Mouse (Mus musculus) adrenal gland, adult (tissue): ENCODE measurements around the gene Edem3.
"Not testable (repeated sequence)": the region's sequence is repeated elsewhere in the genome, so short reads cannot be mapped to it uniquely, and the experiment has no call there.

ENCODE experiments used
- DNase-seq, 2 experiments: peaks; one replicate each; pipeline ENCODE4 v3.0.0; 2022 to 2023; ENCODE audit warnings: low spot score in 1 of 2; ENCODE audit not compliant: inconsistent age in 2 of 2

Edem3 gene

GRCm38 (mm10) chr1:151741199-151741621, 14.0 kb upstream of the Edem3 start:
- DNase-seq = no peak

DNA sequence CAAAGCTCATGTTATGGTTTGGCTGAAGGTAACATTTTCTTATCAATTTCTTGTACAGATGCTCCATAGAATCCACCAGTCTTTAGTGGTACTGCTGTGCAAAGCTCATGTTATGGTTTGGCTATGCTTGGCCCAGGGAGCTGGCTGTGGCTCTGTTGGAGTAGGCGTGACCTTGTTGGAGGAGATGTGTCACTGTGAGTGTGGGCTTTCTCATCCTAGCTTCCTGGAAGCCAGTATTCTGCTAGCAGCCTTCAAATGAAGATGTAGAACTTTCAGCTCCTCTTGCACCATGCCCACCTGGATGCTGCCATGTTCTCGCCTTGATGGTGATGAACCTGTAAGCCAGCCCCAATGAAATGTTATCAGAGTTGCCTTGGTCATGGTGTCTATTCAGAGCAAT, 5.3 kb upstream of the Edem3 start:
- DNase-seq = peak in 1 of 2 experiments; percentile 69

DNA sequence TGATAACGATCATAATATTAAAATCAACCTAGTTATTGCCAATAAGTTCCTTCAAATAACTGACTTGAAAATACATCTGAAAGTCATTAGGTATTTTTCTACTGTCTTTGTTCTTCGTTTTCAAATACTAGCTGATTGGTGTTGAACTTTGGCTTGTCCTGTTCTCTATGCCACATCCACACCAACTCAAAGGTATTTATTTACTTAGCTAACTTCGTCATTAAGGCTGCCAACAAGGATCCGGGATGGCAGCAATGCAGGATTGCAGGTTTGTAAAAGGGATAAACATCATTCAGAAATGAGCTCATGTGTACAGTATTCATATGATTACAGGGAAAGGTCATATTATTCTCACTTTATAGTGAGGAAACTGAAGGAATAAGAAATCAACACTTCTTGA, 2.2 kb upstream of the Edem3 start:
- DNase-seq = no peak

- DNase-seq = peak in 1 of 2 experiments; percentile 70
These were observed 1.7 kb upstream of the Edem3 start for GRCm38 (mm10) chr1:151753374-151753929.

DNA sequence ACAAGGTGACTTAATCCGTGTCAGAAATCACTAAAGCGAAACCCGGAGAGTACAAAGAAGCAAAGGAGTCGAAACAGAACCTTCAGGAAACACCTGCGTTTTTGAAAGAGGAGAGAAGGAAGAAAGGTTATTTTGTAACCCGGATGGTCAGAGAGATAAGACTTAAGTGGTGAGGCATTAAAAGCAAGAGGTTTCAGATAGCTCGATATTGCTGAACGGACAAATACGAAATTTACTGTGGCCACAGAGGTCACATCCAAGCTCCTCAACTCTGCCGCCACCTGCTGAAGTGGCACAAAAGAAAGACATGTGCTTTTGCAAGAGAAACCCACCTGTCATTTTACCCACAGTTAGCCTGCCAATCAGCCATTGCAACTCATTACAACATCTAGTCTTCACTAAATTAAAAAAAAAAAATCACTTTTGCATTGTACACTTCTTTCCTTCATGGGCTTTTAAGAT, 1.1 kb upstream of the Edem3 start:
- peak; percentile 43 to 80 for DNase-seq

GRCm38 (mm10) chr1:151755660-151756424, 671 bp downstream of the Edem3 start:
- peak in 1 of 2 experiments; percentile 90 for DNase-seq

DNA sequence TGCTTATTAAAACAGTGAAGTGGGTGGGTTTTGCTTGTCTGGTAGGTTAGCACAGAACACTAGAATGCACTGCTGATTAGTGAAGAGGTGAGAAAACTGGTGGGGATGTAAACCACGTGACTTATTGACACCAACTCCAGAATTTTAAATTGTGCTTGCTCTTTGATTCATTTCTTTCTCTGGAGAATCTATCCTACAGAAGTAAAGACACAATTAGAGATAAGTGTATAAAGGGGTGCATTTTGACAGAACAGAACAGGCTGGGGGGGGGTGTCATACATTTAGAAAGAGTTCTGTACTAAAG, 1.2 kb downstream of the Edem3 start:
- DNase-seq = no peak

GRCm38 (mm10) chr1:151758301-151758700, 3.1 kb downstream of the Edem3 start:
- DNase-seq = peak; percentile 34 to 79

DNA sequence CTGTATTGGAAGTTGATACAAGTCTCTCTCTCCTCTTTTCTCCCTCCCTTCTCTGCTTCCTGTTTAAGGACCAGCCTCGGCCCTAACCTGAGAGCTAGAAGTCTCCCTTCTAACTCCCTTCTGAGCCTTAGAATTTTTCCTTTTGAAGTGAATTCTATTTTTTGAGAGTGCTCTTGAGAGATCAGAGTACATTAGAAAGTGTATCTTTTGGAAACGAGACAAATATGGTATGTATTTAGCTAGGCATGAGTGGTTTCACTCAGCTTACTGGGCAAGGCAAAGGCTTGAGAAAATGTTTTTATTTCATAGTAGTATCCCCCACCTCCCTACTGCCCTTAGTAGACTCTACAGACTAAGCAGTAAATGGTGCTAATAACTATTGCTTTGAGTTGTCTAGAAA, 3.8 kb downstream of the Edem3 start:
- DNase-seq = peak in 1 of 2 experiments; percentile 64

GRCm38 (mm10) chr1:151764236-151764635, 9.1 kb downstream of the Edem3 start:
- DNase-seq = peak in 1 of 2 experiments; percentile 45

DNA sequence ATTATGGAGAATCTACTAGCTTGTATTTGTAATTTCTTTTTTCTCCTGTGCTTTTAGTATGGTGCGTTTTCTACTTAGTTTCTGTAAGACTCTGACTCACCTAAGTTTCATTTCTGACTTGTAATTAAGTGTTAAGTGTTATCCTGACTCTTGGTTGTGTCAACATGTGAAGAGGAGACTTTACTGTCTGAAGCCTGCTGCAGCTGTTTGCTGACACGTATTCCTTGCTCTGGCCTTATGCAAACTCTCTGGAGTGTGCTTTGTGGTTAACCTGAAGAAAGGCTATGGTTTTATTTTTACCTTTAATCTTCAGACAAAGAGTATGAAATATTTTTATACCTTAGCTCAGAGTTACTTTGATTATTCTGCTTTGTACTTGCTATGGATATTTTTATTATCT, 11.0 kb downstream of the Edem3 start:
- no peak for DNase-seq

DNA sequence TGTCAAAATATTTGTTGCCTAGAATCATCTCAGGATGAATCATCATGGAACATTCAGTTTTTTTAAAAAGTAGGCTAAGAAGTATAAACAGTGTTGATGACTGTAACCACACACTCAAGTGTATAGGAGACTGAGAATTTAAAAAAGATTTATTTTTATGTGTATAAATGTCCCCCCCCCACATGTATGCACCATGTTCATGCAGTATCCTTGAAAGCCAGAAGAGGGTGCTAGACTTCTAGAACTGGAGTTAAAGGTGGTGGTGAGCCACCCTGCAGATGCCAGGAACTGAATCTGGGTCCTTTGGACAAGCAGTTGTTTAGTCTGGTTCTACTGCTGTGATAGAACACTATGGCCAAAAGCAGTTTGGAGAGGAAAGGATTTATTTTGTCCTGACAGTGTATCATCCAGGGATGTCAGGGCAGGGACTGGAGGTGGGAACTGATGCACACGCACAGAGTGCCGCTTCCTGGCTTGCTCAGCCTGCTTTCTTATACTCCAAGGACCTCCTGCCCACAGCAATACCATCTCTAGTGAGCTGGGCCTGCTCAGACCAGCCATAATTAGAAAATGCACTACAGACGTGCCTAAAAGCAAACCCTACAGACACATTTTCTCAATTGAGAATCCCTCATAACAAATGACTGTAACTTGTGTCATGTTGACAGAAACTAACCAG, 11.9 kb downstream of the Edem3 start:
- peak in 1 of 2 experiments; percentile 52 for DNase-seq

- DNase-seq = no peak
These were observed 14.2 kb downstream of the Edem3 start for GRCm38 (mm10) chr1:151769200-151769913.

- no peak for DNase-seq
These were observed 22.4 kb downstream of the Edem3 start for GRCm38 (mm10) chr1:151777616-151778015.

DNA sequence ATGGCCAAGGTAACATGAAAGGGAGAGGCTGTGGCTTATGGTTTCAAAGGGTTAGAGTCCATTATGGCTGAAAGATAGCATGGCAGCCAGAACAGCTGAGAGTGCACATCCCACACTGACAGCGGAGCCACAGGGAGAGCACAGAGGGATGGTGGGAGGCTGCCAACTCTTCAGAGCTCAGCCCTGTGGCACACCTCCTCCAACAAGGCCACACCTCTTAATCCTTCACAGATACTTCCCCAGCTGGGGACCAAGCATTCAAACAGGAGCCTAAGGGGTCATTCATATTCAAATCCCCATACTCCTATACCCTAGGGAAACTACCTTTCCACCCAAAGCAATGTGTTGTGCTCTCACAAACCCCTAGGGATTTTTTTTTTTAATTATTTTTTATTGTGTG, 23.4 kb downstream of the Edem3 start:
- no peak for DNase-seq

DNA sequence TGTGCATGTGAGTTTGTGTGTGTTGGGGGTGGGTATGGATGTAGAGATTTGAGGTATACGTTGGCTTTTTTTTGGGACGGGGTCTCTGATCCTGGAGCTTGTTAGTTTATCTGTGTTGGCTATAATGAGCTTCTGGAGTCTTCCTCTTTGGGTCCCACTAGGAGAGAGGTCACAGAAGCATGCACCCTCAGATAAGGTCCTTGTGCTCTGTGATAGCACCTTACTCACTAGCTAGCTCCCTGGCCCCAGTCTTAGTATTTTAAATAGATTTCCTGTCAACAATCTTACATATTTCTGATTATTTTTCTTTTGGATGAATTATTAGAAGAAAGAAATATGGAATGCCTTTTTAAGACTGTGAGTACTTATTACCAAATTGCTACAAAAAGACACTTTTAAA, 24.1 kb downstream of the Edem3 start:
- DNase-seq = no peak

DNA sequence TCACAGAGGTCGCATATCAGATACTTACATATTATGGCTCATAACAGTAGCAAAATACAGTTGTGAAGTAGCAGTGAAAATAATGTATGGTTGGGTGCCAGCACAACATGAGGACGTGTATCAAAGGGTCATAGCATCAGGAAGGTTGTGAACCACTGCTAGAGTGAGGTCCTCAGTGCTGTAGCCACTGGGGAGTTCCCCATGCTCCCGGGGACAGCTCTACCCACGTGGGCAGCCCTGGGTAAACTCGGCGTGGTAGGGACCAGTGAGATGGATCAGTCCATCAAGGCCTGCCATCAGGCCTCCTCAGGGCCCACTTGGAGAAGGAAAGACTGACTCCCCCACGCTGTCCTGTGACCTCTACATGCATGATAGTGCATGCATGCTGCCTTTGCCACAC, 26.3 kb downstream of the Edem3 start:
- DNase-seq = no peak

DNA sequence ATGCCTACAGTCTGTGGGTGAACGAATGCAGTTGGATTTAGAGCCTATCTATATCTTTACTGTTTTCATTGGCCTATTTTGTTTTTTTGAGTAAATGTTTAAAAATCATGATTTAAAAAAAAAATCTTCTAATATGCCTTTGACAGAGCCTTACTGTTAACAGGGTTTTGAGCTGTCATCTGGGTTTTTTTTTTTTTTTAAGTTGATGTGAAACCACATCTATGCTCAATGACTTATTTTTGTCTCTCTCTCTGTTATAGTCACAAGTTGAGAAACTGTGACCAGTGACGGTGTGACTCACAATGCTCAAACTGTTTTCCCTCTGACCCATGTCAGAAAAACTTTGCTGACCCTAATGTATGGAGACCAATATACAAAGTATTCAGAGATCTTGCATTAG, 28.2 kb downstream of the Edem3 start:
- DNase-seq = no peak

- DNase-seq = peak; percentile 15 to 74
These were observed 31.2 kb downstream of the Edem3 start for GRCm38 (mm10) chr1:151786406-151786805.

DNA sequence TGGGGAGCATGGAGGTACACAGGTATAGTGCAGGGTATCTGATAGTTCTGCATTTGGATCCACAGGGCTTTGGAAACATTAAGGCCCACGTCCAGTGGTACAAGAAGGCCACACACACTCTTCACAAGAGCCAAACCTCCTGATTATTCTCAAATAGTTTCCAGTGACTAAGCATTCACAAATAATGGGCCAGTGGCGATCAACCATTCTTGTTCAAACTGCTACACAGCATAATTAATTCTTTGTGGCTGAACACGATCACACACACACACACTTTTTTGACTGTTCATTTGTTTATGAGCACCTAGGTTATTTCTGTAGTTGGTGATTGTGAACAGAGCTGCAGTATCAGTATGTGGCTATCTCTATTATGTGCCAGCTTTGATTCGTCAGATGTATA, 34.0 kb downstream of the Edem3 start:
- no peak for DNase-seq

DNA sequence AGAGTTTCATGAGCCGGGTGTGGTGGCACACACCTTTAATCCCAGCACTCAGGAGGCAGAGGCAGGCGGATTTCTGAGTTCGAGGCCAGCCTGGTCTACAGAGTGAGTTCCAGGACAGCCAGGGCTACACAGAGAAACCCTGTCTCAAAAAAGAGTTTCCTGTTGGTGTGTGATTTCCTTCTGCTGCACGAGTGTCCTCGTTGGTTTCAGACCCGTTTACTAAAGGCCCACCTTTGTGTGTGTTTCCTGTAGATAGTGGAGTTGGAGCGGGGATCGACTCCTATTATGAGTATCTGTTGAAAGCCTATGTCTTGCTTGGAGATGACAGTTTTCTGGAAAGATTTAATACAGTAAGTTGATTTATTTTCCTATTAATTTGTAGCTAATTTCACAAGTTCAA, 36.9 kb downstream of the Edem3 start:
- DNase-seq = not testable (repeated sequence)

GRCm38 (mm10) chr1:151802795-151803194, 47.6 kb downstream of the Edem3 start:
- not testable (repeated sequence) for DNase-seq
